In genomic region chr13:97482439-97482946, GRCm38 (mm10) we compare ENCODE assay signal across 19 mouse cellular contexts.
"Had no signal": no experiment of that assay in that cellular context is flagged by ENCODE, and none has a peak within 500 bp of the region (broad histone marks: within the 10 kb centered on the region; RNA-seq: fewer than 3 reads in every experiment).

No protein-coding gene starts in this region.

- H3K4me1 ChIP-seq: liver, embryonic 13.5 days; midbrain, embryonic 12.5 days had no signal

- DNase-seq: kidney, postnatal 25 days; layer of hippocampus, adult 9-11 months; layer of hippocampus, postnatal 36 days; liver, embryonic 13.5 days; lung, adult 2 months; lung, postnatal 14 days; lung, postnatal 4 days; retina, postnatal 1 day; right cerebral cortex, postnatal 25 days; spleen, adult 18-20 months; thymus, postnatal 25 days had no signal

- H3K36me3 ChIP-seq: liver, embryonic 13.5 days; midbrain, embryonic 12.5 days; neural tube, embryonic 13.5 days; stomach, embryonic 15.5 days had no signal

- H3K9me3 ChIP-seq: liver, embryonic 13.5 days; midbrain, embryonic 12.5 days; stomach, embryonic 15.5 days had no signal

- H3K27me3 ChIP-seq: neural tube, embryonic 13.5 days; stomach, embryonic 15.5 days had no signal

- ATAC-seq: midbrain, embryonic 16.5 days had no signal

- H3K9ac ChIP-seq: liver, embryonic 13.5 days; midbrain, embryonic 12.5 days; neural tube, embryonic 13.5 days; stomach, embryonic 15.5 days had no signal

- H3K4me2 ChIP-seq: liver, embryonic 13.5 days; midbrain, embryonic 12.5 days; neural tube, embryonic 13.5 days; stomach, embryonic 15.5 days had no signal

- H3K27ac ChIP-seq: kidney, postnatal 0 days; layer of hippocampus, adult 2 months; left cerebral cortex, adult 2 months; liver, embryonic 13.5 days; midbrain, embryonic 12.5 days; neural tube, embryonic 13.5 days; stomach, embryonic 15.5 days had no signal

- H3K4me3 ChIP-seq: layer of hippocampus, adult 2 months; left cerebral cortex, adult 2 months; liver, embryonic 13.5 days; midbrain, embryonic 12.5 days; myocyte; neural tube, embryonic 13.5 days; stomach, embryonic 15.5 days had no signal
